Mouse (Mus musculus) heart, embryonic 13.5 days (tissue): Measurements from ENCODE around the gene D10Wsu102e. TPM values are rescaled to one million over a fixed set of nuclear protein-coding genes. Genes with fewer than 3 reads are reported as not detected.
A peak's percentile ranks its signal among the peaks of the same experiment; 100 is the strongest.
"Not testable (repeated sequence)": the region's sequence is repeated elsewhere in the genome, so short reads cannot be mapped to it uniquely, and the experiment has no call there.

Experiments
- ATAC-seq: fragments of 200-750 bp; cut with Nextera tagmentation; 2 replicates; pipeline ENCODE4 v1.8.0; 2017; ENCODE audit warnings: moderate TSS enrichment; ENCODE audit not compliant: insufficient number of reproducible peaks, low FRiP score, low TSS enrichment; ENCODE audit errors: extremely low read depth
- H3K27ac ChIP-seq: fragments of 300-500 bp; sonication (generic); replicated peaks from 2 replicates; pipeline ENCODE4 v1.5.1; 2015; ENCODE audit warnings: moderate library complexity, mild to moderate bottlenecking, inconsistent platforms
- H3K27me3 ChIP-seq: fragments of 300-500 bp; sonication (generic); replicated peaks from 2 replicates; pipeline ENCODE4 v1.6.1; 2015; ENCODE audit warnings: mild to moderate bottlenecking, inconsistent platforms
- H3K36me3 ChIP-seq: fragments of 300-500 bp; sonication (generic); 2 replicates; pipeline ENCODE4 v1.6.1; 2015; ENCODE audit warnings: mild to moderate bottlenecking, inconsistent platforms
- H3K4me1 ChIP-seq: fragments of 300-500 bp; sonication (generic); 2 replicates; pipeline ENCODE4 v1.6.1; 2015; ENCODE audit warnings: inconsistent platforms
- H3K4me2 ChIP-seq: fragments of 300-500 bp; sonication (generic); 2 replicates; pipeline ENCODE4 v1.6.1; 2015; ENCODE audit warnings: inconsistent platforms, mild to moderate bottlenecking, moderate library complexity
- H3K4me3 ChIP-seq: fragments of 300-500 bp; sonication (generic); 2 replicates; pipeline ENCODE4 v1.5.1; 2015; ENCODE audit warnings: moderate library complexity, mild to moderate bottlenecking, inconsistent platforms
- H3K9ac ChIP-seq: fragments of 300-500 bp; sonication (generic); 2 replicates; pipeline ENCODE4 v1.6.1; 2015; ENCODE audit warnings: inconsistent platforms, mild to moderate bottlenecking, moderate library complexity
- H3K9me3 ChIP-seq: fragments of 300-500 bp; sonication (generic); 2 replicates; pipeline ENCODE4 v1.6.1; 2016; ENCODE audit warnings: inconsistent platforms
- WGBS: fragments of 180-500 bp; shearing (Covaris S2); methylation state at CpG from one replicate; pipeline ENCODE4 v1.1.7; 2015; ENCODE audit warnings: mixed read lengths; 5-methylcytosine and 5-hydroxymethylcytosine counted together
- polyA plus RNA-seq: library from polyadenylated mRNA; unstranded; fragments of >200 nt; fragmentation: Nextera tagmentation; extraction: Ambion mirVana; gene quantifications from 2 replicates; pipeline ENCODE4 v1.2.1, GENCODE M21; 2015

The D10Wsu102e gene
- polyA plus RNA-seq, 1 experiment from 2014 or later, result 0.40 TPM

GRCm38 (mm10) chr10:83508962-83509660 lies 149.1 kb downstream of the D10Wsu102e start:
- Histone ChIP-seq H3K36me3 (peaks cover 61% of the 10 kb centered on the region), H3K4me2 (no peak overlapping the region), H3K4me1 (no peaks in the 10 kb centered on the region), H3K27ac (no peak overlapping the region), H3K9ac (no peak overlapping the region), H3K9me3 (peaks cover 10% of the 10 kb centered on the region), H3K27me3 (no peaks in the 10 kb centered on the region), H3K4me3 (no peak overlapping the region)
- no peak for ATAC-seq
- 62% methylated on average over 8 of the region's 8 CpGs for WGBS

GRCm38 (mm10) chr10:83511304-83511703 lies 151.3 kb downstream of the D10Wsu102e start:
- H3K9me3 ChIP-seq, result peaks cover 10% of the 10 kb centered on the region
- H3K27ac ChIP-seq, result no peak overlapping the region
- H3K27me3 ChIP-seq, result no peaks in the 10 kb centered on the region
- no peak for ATAC-seq
- no peak overlapping the region for H3K9ac ChIP-seq
- H3K4me3 ChIP-seq, result no peak overlapping the region
- 71% methylated on average over 5 of the region's 5 CpGs for WGBS
- H3K4me1 ChIP-seq, result no peaks in the 10 kb centered on the region
- H3K4me2 ChIP-seq, result no peak overlapping the region
- H3K36me3 ChIP-seq, result peaks cover 59% of the 10 kb centered on the region

- 82% methylated on average over 8 of the region's 8 CpGs for WGBS
- Histone ChIP-seq H3K4me1 (no peaks in the 10 kb centered on the region), H3K4me2 (no peak overlapping the region), H3K9ac (no peak overlapping the region), H3K27me3 (no peaks in the 10 kb centered on the region), H3K9me3 (peaks cover 7% of the 10 kb centered on the region), H3K36me3 (peaks cover 57% of the 10 kb centered on the region), H3K4me3 (no peak overlapping the region), H3K27ac (no peak overlapping the region)
- ATAC-seq, result no peak
Observed at GRCm38 (mm10) chr10:83513736-83514135, 153.7 kb downstream of the D10Wsu102e start.

- H3K4me1 ChIP-seq, result no peaks in the 10 kb centered on the region
- H3K36me3 ChIP-seq, result peaks cover 63% of the 10 kb centered on the region
- WGBS, result 79% methylated on average over 4 of the region's 4 CpGs
- H3K9me3 ChIP-seq, result 0 out of 2 replicates have a peak, but pooled peaks cover 3% of the 10 kb centered on the region
- H3K27ac ChIP-seq, result no peak overlapping the region
- H3K27me3 ChIP-seq, result no peaks in the 10 kb centered on the region
- no peak for ATAC-seq
- H3K4me2 ChIP-seq, result no peak overlapping the region
- H3K9ac ChIP-seq, result no peak overlapping the region
- no peak overlapping the region for H3K4me3 ChIP-seq
Observed at GRCm38 (mm10) chr10:83520990-83521389, 161.0 kb downstream of the D10Wsu102e start.

- not testable (repeated sequence) for ATAC-seq, H3K4me1 ChIP-seq, H3K9me3 ChIP-seq, H3K4me2 ChIP-seq, H3K9ac ChIP-seq, H3K27me3 ChIP-seq, H3K27ac ChIP-seq, H3K4me3 ChIP-seq
- H3K36me3 ChIP-seq, result peaks cover 48% of the 10 kb centered on the region
Observed at GRCm38 (mm10) chr10:83524238-83524637, 164.2 kb downstream of the D10Wsu102e start.

GRCm38 (mm10) chr10:83530384-83530967 lies 170.5 kb downstream of the D10Wsu102e start:
- 77% methylated on average over 6 of the region's 6 CpGs for WGBS
- peaks cover 12% of the 10 kb centered on the region for H3K36me3 ChIP-seq
- H3K9ac ChIP-seq, result no peak overlapping the region
- 0 out of 2 replicates have a peak, but pooled peaks cover 3% of the 10 kb centered on the region for H3K27me3 ChIP-seq
- H3K27ac ChIP-seq, result no peak overlapping the region
- no peak overlapping the region for H3K4me3 ChIP-seq
- ATAC-seq, result no peak
- H3K9me3 ChIP-seq, result no peaks in the 10 kb centered on the region
- peaks cover 20% of the 10 kb centered on the region for H3K4me1 ChIP-seq
- H3K4me2 ChIP-seq, result no peak overlapping the region

GRCm38 (mm10) chr10:83533258-83533909 lies 173.4 kb downstream of the D10Wsu102e start:
- no peaks in the 10 kb centered on the region for H3K9me3 ChIP-seq
- peak overlapping the region; percentile 88 for H3K4me2 ChIP-seq
- peak overlapping the region; percentile 57 for H3K4me3 ChIP-seq
- peaks cover 20% of the 10 kb centered on the region for H3K4me1 ChIP-seq
- WGBS, result 2% methylated on average over 27 of the region's 27 CpGs
- peak overlapping the region; percentile 78 for H3K9ac ChIP-seq
- peak overlapping the region; percentile 79 for H3K27ac ChIP-seq
- ATAC-seq, result no peak
- no peaks in the 10 kb centered on the region for H3K36me3 ChIP-seq
- H3K27me3 ChIP-seq, result peaks cover 8% of the 10 kb centered on the region; the same call in 1 of the 2 replicates

- peak within 1 kb of the TSS; percentile 88 for H3K4me2 ChIP-seq
- H3K36me3 ChIP-seq, result no peaks in the 10 kb centered on the region
- H3K27ac ChIP-seq, result peak within 1 kb of the TSS; percentile 79
- H3K4me3 ChIP-seq, result peak within 1 kb of the TSS; percentile 57
- peaks cover 20% of the 10 kb centered on the region for H3K4me1 ChIP-seq
- WGBS, result under 1% methylated on average over 21 of the region's 21 CpGs
- peak; percentile 86 for ATAC-seq
- peaks cover 8% of the 10 kb centered on the region; the same call in 1 of the 2 replicates for H3K27me3 ChIP-seq
- H3K9me3 ChIP-seq, result no peaks in the 10 kb centered on the region
- peak within 1 kb of the TSS; percentile 78 for H3K9ac ChIP-seq
Observed at GRCm38 (mm10) chr10:83533910-83534283, 173.9 kb downstream of the D10Wsu102e start, which contains the start of gene Aldh1l2. Gene Aldh1l2 (minus strand): TSS chr10:83534140.

GRCm38 (mm10) chr10:83536436-83536835 lies 176.4 kb downstream of the D10Wsu102e start:
- WGBS, result 2% methylated on average over 1 of the region's 1 CpGs
- ATAC-seq, result no peak
- Histone ChIP-seq H3K4me1 (peaks cover 32% of the 10 kb centered on the region), H3K4me3 (no peak overlapping the region), H3K4me2 (no peak overlapping the region), H3K9ac (no peak overlapping the region), H3K27ac (no peak overlapping the region), H3K27me3 (peaks cover 8% of the 10 kb centered on the region; the same call in 1 of the 2 replicates), H3K36me3 (no peaks in the 10 kb centered on the region), H3K9me3 (no peaks in the 10 kb centered on the region)
